Mouse (Mus musculus): ENCODE measurements at regions not wholly inside any gene's neighbourhood (a gene's known extent, or its start where the extent isn't known, plus 50 kb on each side); places are given as distances from the start of the nearest gene placed in this dataset.

GRCm38 (mm10) chr10:45892464-45892863, 314.8 kb downstream of the Hace1 start:
- Histone ChIP-seq H3K27ac (ENCODE audit: insufficient read depth, low read depth, low read length) (no peak overlapping the region), H3K4me3 (ENCODE audit: insufficient read depth, low read depth, low read length) (no peak overlapping the region), H3K4me1 (ENCODE audit: control insufficient read depth, insufficient read depth, low read length) (peaks cover 2% of the 10 kb centered on the region; the same call in 1 of the 2 replicates)
- WGBS = 85% methylated on average over 2 of the region's 2 CpGs
- TF ChIP-seq POLR2A (IDR thresholded peaks at IDR 0.05; ENCODE audit: insufficient read depth, low read depth, low read length) = no peak
- no peak for TF ChIP-seq CTCF (IDR thresholded peaks at IDR 0.05; ENCODE audit: insufficient read depth, low read depth, low read length)

GRCm38 (mm10) chr10:45893894-45894831, 316.5 kb downstream of the Hace1 start:
- H3K4me3 ChIP-seq (ENCODE audit: insufficient read depth, low read depth, low read length) = no peak overlapping the region
- no peak overlapping the region for H3K27ac ChIP-seq (ENCODE audit: insufficient read depth, low read depth, low read length)
- 64% methylated on average over 2 of the region's 2 CpGs for whole genome bisulfite sequencing
- no peaks in the 10 kb centered on the region for H3K4me1 ChIP-seq (ENCODE audit: control insufficient read depth, insufficient read depth, low read length)
- TF ChIP-seq POLR2A (IDR thresholded peaks at IDR 0.05; ENCODE audit: insufficient read depth, low read depth, low read length) = no peak
- no peak for TF ChIP-seq CTCF (IDR thresholded peaks at IDR 0.05; ENCODE audit: insufficient read depth, low read depth, low read length)

- Histone ChIP-seq H3K4me1 (ENCODE audit: control insufficient read depth, insufficient read depth, low read length) (no peaks in the 10 kb centered on the region), H3K27ac (ENCODE audit: insufficient read depth, low read depth, low read length) (no peak overlapping the region), H3K4me3 (ENCODE audit: insufficient read depth, low read depth, low read length) (no peak overlapping the region)
- 17% methylated on average over 3 of the region's 3 CpGs for WGBS
- TF ChIP-seq CTCF (IDR thresholded peaks at IDR 0.05; ENCODE audit: insufficient read depth, low read depth, low read length) (no peak), POLR2A (IDR thresholded peaks at IDR 0.05; ENCODE audit: insufficient read depth, low read depth, low read length) (no peak)
Measured at GRCm38 (mm10) chr10:45916928-45917327, 339.3 kb downstream of the Hace1 start.

- H3K27ac ChIP-seq (ENCODE audit: insufficient read depth, low read depth, low read length) = no peak overlapping the region
- no peak for TF ChIP-seq CTCF (IDR thresholded peaks at IDR 0.05; ENCODE audit: insufficient read depth, low read depth, low read length)
- TF ChIP-seq POLR2A (IDR thresholded peaks at IDR 0.05; ENCODE audit: insufficient read depth, low read depth, low read length) = no peak
- 45% methylated on average over 1 of the region's 1 CpGs for WGBS
- H3K4me3 ChIP-seq (ENCODE audit: insufficient read depth, low read depth, low read length) = no peak overlapping the region
- no peaks in the 10 kb centered on the region for H3K4me1 ChIP-seq (ENCODE audit: control insufficient read depth, insufficient read depth, low read length)
Measured at GRCm38 (mm10) chr10:45925746-45926145, 348.1 kb downstream of the Hace1 start.

GRCm38 (mm10) chr10:45933631-45934310, 356.1 kb downstream of the Hace1 start:
- H3K27ac ChIP-seq (ENCODE audit: insufficient read depth, low read depth, low read length) = no peak overlapping the region
- no peak for TF ChIP-seq POLR2A (IDR thresholded peaks at IDR 0.05; ENCODE audit: insufficient read depth, low read depth, low read length)
- no peak for TF ChIP-seq CTCF (IDR thresholded peaks at IDR 0.05; ENCODE audit: insufficient read depth, low read depth, low read length)
- 92% methylated on average over 4 of the region's 4 CpGs for WGBS
- no peak overlapping the region for H3K4me3 ChIP-seq (ENCODE audit: insufficient read depth, low read depth, low read length)
- no peaks in the 10 kb centered on the region for H3K4me1 ChIP-seq (ENCODE audit: control insufficient read depth, insufficient read depth, low read length)

GRCm38 (mm10) chr10:45957686-45958085, 380.1 kb downstream of the Hace1 start:
- no peak overlapping the region for H3K4me3 ChIP-seq (ENCODE audit: insufficient read depth, low read depth, low read length)
- TF ChIP-seq POLR2A (IDR thresholded peaks at IDR 0.05; ENCODE audit: insufficient read depth, low read depth, low read length) (no peak), CTCF (IDR thresholded peaks at IDR 0.05; ENCODE audit: insufficient read depth, low read depth, low read length) (no peak)
- no peaks in the 10 kb centered on the region for H3K4me1 ChIP-seq (ENCODE audit: control insufficient read depth, insufficient read depth, low read length)
- no peak overlapping the region for H3K27ac ChIP-seq (ENCODE audit: insufficient read depth, low read depth, low read length)

- WGBS = 93% methylated on average over 1 of the region's 1 CpGs
- no peak for TF ChIP-seq POLR2A (IDR thresholded peaks at IDR 0.05; ENCODE audit: insufficient read depth, low read depth, low read length)
- TF ChIP-seq CTCF (IDR thresholded peaks at IDR 0.05; ENCODE audit: insufficient read depth, low read depth, low read length) = no peak
- no peaks in the 10 kb centered on the region for H3K4me1 ChIP-seq (ENCODE audit: control insufficient read depth, insufficient read depth, low read length)
- no peak overlapping the region for H3K27ac ChIP-seq (ENCODE audit: insufficient read depth, low read depth, low read length)
- no peak overlapping the region for H3K4me3 ChIP-seq (ENCODE audit: insufficient read depth, low read depth, low read length)
Measured at GRCm38 (mm10) chr10:45972240-45972639, 394.6 kb downstream of the Hace1 start.

- Histone ChIP-seq H3K4me3 (ENCODE audit: insufficient read depth, low read depth, low read length) (no peak overlapping the region), H3K27ac (ENCODE audit: insufficient read depth, low read depth, low read length) (no peak overlapping the region), H3K4me1 (ENCODE audit: control insufficient read depth, insufficient read depth, low read length) (no peaks in the 10 kb centered on the region)
- TF ChIP-seq CTCF (IDR thresholded peaks at IDR 0.05; ENCODE audit: insufficient read depth, low read depth, low read length) = no peak
- no peak for TF ChIP-seq POLR2A (IDR thresholded peaks at IDR 0.05; ENCODE audit: insufficient read depth, low read depth, low read length)
- 24% methylated on average over 4 of the region's 4 CpGs for WGBS
Measured at GRCm38 (mm10) chr10:45982731-45983274, 405.2 kb downstream of the Hace1 start.
